Mouse (Mus musculus): ENCODE measurements at regions not wholly inside any gene's neighbourhood (a gene's known extent, or its start where the extent isn't known, plus 50 kb on each side); places are given as distances from the start of the nearest gene placed in this dataset.
"Not testable (repeated sequence)": the region's sequence is repeated elsewhere in the genome, so short reads cannot be mapped to it uniquely, and the experiment has no call there.

- DNase-seq (ENCODE audit: low read depth, low spot score), result no peak
Observed at GRCm38 (mm10) chr12:65325347-65325746, 100.0 kb downstream of the Wdr20rt start.

GRCm38 (mm10) chr12:65328532-65328931 lies 103.2 kb downstream of the Wdr20rt start:
- DNase-seq (ENCODE audit: low read depth, low spot score), result no peak

- DNase-seq (ENCODE audit: low read depth, low spot score), result peak; percentile 27
Observed at GRCm38 (mm10) chr12:65329678-65330077, 104.4 kb downstream of the Wdr20rt start.

GRCm38 (mm10) chr12:65340009-65340408 lies 114.7 kb downstream of the Wdr20rt start:
- no peak for DNase-seq (ENCODE audit: low read depth, low spot score)

- no peak for DNase-seq (ENCODE audit: low read depth, low spot score)
Observed at GRCm38 (mm10) chr12:65347251-65347650, 121.9 kb downstream of the Wdr20rt start.

GRCm38 (mm10) chr12:65349535-65349934 lies 124.2 kb downstream of the Wdr20rt start:
- DNase-seq (ENCODE audit: low read depth, low spot score), result no peak

GRCm38 (mm10) chr12:65364179-65364578 lies 138.9 kb downstream of the Wdr20rt start:
- DNase-seq (ENCODE audit: low read depth, low spot score), result no peak

- peak; percentile 7 for DNase-seq (ENCODE audit: low read depth, low spot score)
Observed at GRCm38 (mm10) chr12:65367334-65367733, 142.0 kb downstream of the Wdr20rt start.

- no peak for DNase-seq (ENCODE audit: low read depth, low spot score)
Observed at GRCm38 (mm10) chr12:65367866-65368419, 142.6 kb downstream of the Wdr20rt start.

GRCm38 (mm10) chr12:65371650-65372049 lies 146.3 kb downstream of the Wdr20rt start:
- DNase-seq (ENCODE audit: low read depth, low spot score), result peak; percentile 5

- DNase-seq (ENCODE audit: low read depth, low spot score), result no peak
Observed at GRCm38 (mm10) chr12:65379321-65379720, 154.0 kb downstream of the Wdr20rt start.

- DNase-seq (ENCODE audit: low read depth, low spot score), result no peak
Observed at GRCm38 (mm10) chr12:65382118-65382791, 156.9 kb downstream of the Wdr20rt start.

- DNase-seq (ENCODE audit: low read depth, low spot score), result not testable (repeated sequence)
Observed at GRCm38 (mm10) chr12:65382796-65383195, 157.5 kb downstream of the Wdr20rt start.

- no peak for DNase-seq (ENCODE audit: low read depth, low spot score)
Observed at GRCm38 (mm10) chr12:65386005-65386645, 160.8 kb downstream of the Wdr20rt start.

GRCm38 (mm10) chr12:65387042-65387441 lies 161.7 kb downstream of the Wdr20rt start:
- DNase-seq (ENCODE audit: low read depth, low spot score), result no peak

GRCm38 (mm10) chr12:65389512-65389911 lies 164.2 kb downstream of the Wdr20rt start:
- DNase-seq (ENCODE audit: low read depth, low spot score), result no peak

GRCm38 (mm10) chr12:65390330-65390729 lies 165.0 kb downstream of the Wdr20rt start:
- DNase-seq (ENCODE audit: low read depth, low spot score), result peak; percentile 63

GRCm38 (mm10) chr12:65401728-65402419 lies 176.6 kb downstream of the Wdr20rt start:
- DNase-seq (ENCODE audit: low read depth, low spot score), result peak; percentile 85

- no peak for DNase-seq (ENCODE audit: low read depth, low spot score)
Observed at GRCm38 (mm10) chr12:65403124-65403523, 177.8 kb downstream of the Wdr20rt start.

GRCm38 (mm10) chr12:65413034-65413700 lies 187.8 kb downstream of the Wdr20rt start:
- DNase-seq (ENCODE audit: low read depth, low spot score), result peak; percentile 42

GRCm38 (mm10) chr12:65414393-65414792 lies 189.1 kb downstream of the Wdr20rt start:
- peak; percentile 75 for DNase-seq (ENCODE audit: low read depth, low spot score)

GRCm38 (mm10) chr12:65416909-65417308 lies 191.6 kb downstream of the Wdr20rt start:
- DNase-seq (ENCODE audit: low read depth, low spot score), result no peak

Measured in brain, adult 2 months (tissue).